Mouse (Mus musculus) NIH3T3 (cell line): ENCODE measurements around the gene Hint2.

Experiments used
- DNase-seq: peaks from one replicate; pipeline ENCODE4 v3.0.0-alpha.2; 2012; ENCODE audit warnings: low read depth

Hint2 gene

GRCm38 (mm10) chr4:43656339-43657109, at the start of gene Hint2:
Gene Hint2, minus strand, starts transcription at chr4:43656466.
- peak; percentile 95 for DNase-seq

GRCm38 (mm10) chr4:43705991-43706390, 49.7 kb upstream of the Hint2 start:
- DNase-seq = no peak

- DNase-seq = no peak
These were observed 47.6 kb upstream of the Hint2 start for GRCm38 (mm10) chr4:43703851-43704250.

GRCm38 (mm10) chr4:43703439-43703838, 47.2 kb upstream of the Hint2 start:
- DNase-seq = no peak

GRCm38 (mm10) chr4:43700707-43701106, 44.4 kb upstream of the Hint2 start, which contains the start of gene Olfr70:
Gene Olfr70, minus strand, starts transcription at chr4:43700807.
- no peak for DNase-seq

GRCm38 (mm10) chr4:43696561-43696960, 40.3 kb upstream of the Hint2 start:
- no peak for DNase-seq

- peak; percentile 44 for DNase-seq
These were observed 39.0 kb upstream of the Hint2 start for GRCm38 (mm10) chr4:43695249-43695671.

GRCm38 (mm10) chr4:43694439-43695248, 38.4 kb upstream of the Hint2 start:
- no peak for DNase-seq

- DNase-seq = peak; percentile 77
These were observed 37.6 kb upstream of the Hint2 start for GRCm38 (mm10) chr4:43693806-43694241.

GRCm38 (mm10) chr4:43691026-43691425, 34.8 kb upstream of the Hint2 start:
- DNase-seq = no peak

GRCm38 (mm10) chr4:43690021-43690420, 33.8 kb upstream of the Hint2 start:
- DNase-seq = no peak

GRCm38 (mm10) chr4:43679416-43680043, 23.3 kb upstream of the Hint2 start:
- DNase-seq = peak; percentile 84

GRCm38 (mm10) chr4:43678541-43678940, 22.3 kb upstream of the Hint2 start:
- DNase-seq = no peak

- no peak for DNase-seq
These were observed 19.3 kb upstream of the Hint2 start for GRCm38 (mm10) chr4:43675608-43676007.

GRCm38 (mm10) chr4:43674974-43675373, 18.7 kb upstream of the Hint2 start:
- no peak for DNase-seq

- no peak for DNase-seq
These were observed 17.4 kb upstream of the Hint2 start for GRCm38 (mm10) chr4:43673703-43674102.

GRCm38 (mm10) chr4:43672070-43672469, 15.8 kb upstream of the Hint2 start:
- DNase-seq = peak; percentile 95

GRCm38 (mm10) chr4:43669428-43669794, 13.1 kb upstream of the Hint2 start:
- no peak for DNase-seq

- DNase-seq = peak; percentile 90
These were observed 12.6 kb upstream of the Hint2 start, which contains the start of the genes Tmem8b and Fam221b for GRCm38 (mm10) chr4:43668782-43669427. Gene Tmem8b, plus strand, starts transcription at chr4:43668971. Gene Fam221b, minus strand, starts transcription at chr4:43669145.

GRCm38 (mm10) chr4:43666412-43666811, 10.1 kb upstream of the Hint2 start:
- peak; percentile 44 for DNase-seq

GRCm38 (mm10) chr4:43657146-43657545, 880 bp upstream of the Hint2 start:
- DNase-seq = peak; percentile 26
